In genomic region chr12:36313916-36314315, GRCm38 (mm10) we compare ENCODE assay signal across 8 mouse cellular contexts. TPM values are rescaled to one million over a fixed set of nuclear protein-coding genes. Genes with fewer than 3 reads are reported as not detected.
DNase-seq lines count a peak whose midpoint lies in the region; ATAC-seq and TF ChIP-seq lines count a peak whose summit lies in the region.

Gene Sostdc1 (plus strand): TSS chr12:36314139.

- TF ChIP-seq CTCF in gastrocnemius, adult 2 months (IDR thresholded peaks at IDR 0.05), result no peak
- TF ChIP-seq CTCF in cerebellum, adult 2 months (IDR thresholded peaks at IDR 0.05; ENCODE audit: borderline replicate concordance, insufficient read depth, low read depth, low read length), result no peak

- WGBS in midbrain, embryonic 10.5 days, result 3% methylated on average over 7 of the region's 7 CpGs
- 31% methylated on average over 7 of the region's 7 CpGs for WGBS in cerebellum, adult 2 months

- no peak for ATAC-seq in inflammation-experienced regulatory T-cells, adult 6 months
- ATAC-seq in CD4-positive, CD25-positive, alpha-beta regulatory T cell, adult 4 months, result no peak

- no peak for TF ChIP-seq POLR2A in cerebellum, adult 2 months (IDR thresholded peaks at IDR 0.05; ENCODE audit: borderline replicate concordance, insufficient read depth, low read length)

- DNase-seq in gastrocnemius, adult 2 months, result no peak
- no peak for DNase-seq in gastrocnemius, postnatal 25 days
- peak; percentile 19 for DNase-seq in embryo, embryonic 11.5 days (ENCODE audit: low read depth, low spot score)
- peak; percentile 45 for DNase-seq in midbrain, embryonic 10.5 days (ENCODE audit: low spot score)
- no peak for DNase-seq in cerebellum, adult 2 months
- DNase-seq in frontal cortex, adult 2 months (ENCODE audit: extremely low spot score in 1 of 2, low spot score in 1 of 2), result no peak

- no peaks in the 10 kb centered on the region for H3K36me3 ChIP-seq in midbrain, embryonic 10.5 days

- H3K4me3 ChIP-seq in gastrocnemius, adult 2 months, result peak within 1 kb of the TSS; percentile 44
- H3K4me3 ChIP-seq in midbrain, embryonic 10.5 days, result peak within 1 kb of the TSS; percentile 37
- H3K4me3 ChIP-seq in cerebellum, adult 2 months (replicated peaks; ENCODE audit: insufficient read depth, low read depth, low read length), result no peak within 1 kb of the TSS

- peaks cover 30% of the 10 kb centered on the region for H3K4me1 ChIP-seq in midbrain, embryonic 10.5 days
- H3K4me1 ChIP-seq in cerebellum, adult 2 months (ENCODE audit: control insufficient read depth, insufficient read depth, low read length), result no peaks in the 10 kb centered on the region

- H3K27me3 ChIP-seq in midbrain, embryonic 10.5 days (ENCODE audit: low read depth, poor library complexity, severe bottlenecking), result peaks cover 15% of the 10 kb centered on the region
- no peaks in the 10 kb centered on the region for H3K27me3 ChIP-seq in cerebellum, adult 2 months (ENCODE audit: control insufficient read depth, insufficient read depth, low read length)

- no peak within 1 kb of the TSS; the same call in 1 of the 2 replicates for H3K27ac ChIP-seq in gastrocnemius, adult 2 months
- H3K27ac ChIP-seq in midbrain, embryonic 10.5 days (replicated peaks), result no peak within 1 kb of the TSS
- H3K27ac ChIP-seq in cerebellum, adult 2 months (ENCODE audit: insufficient read depth, low read length), result no peak within 1 kb of the TSS

- intact Hi-C loops in gastrocnemius, adult 2 months (cut with DNase I), result no loop called here

- H3K9me3 ChIP-seq in midbrain, embryonic 10.5 days (replicated peaks), result no peaks in the 10 kb centered on the region

RNA-seq across cellular contexts. Expression of gene Sostdc1, which starts in this region (rescaled TPM):
- under 1 TPM; 0.13 to 0.20 TPM for total RNA-seq in gastrocnemius, adult 2 months (2021)
- under 1 TPM; 0.26 to 0.43 TPM for total RNA-seq in gastrocnemius, postnatal 25 days (2021)
- polyA plus RNA-seq in inflammation-experienced regulatory T-cells, adult 6 months (2017; shearing (Covaris generic)), result 10 to 100 TPM in 2 of 3 experiments, 1 to 10 TPM in 1; 6.9 to 75.9 (median 74.3) TPM
- polyA plus RNA-seq in midbrain, embryonic 10.5 days (2016; fragmentation: Nextera tagmentation; extraction: Ambion mirVana), result 11.6 and 14.3 TPM in 2 replicates
- polyA plus RNA-seq in cerebellum, adult 2 months (2012; rRNA removed), result 2.3 and 7.5 TPM in 2 replicates
- polyA plus RNA-seq in frontal cortex, adult 2 months (2012; rRNA removed), result 0.40 and 0.80 TPM in 2 replicates
- polyA plus RNA-seq in CD4-positive, CD25-positive, alpha-beta regulatory T cell, adult 4 months (2017; shearing (Covaris generic)), result 10 to 100 TPM in 1 of 2 experiments, 1 to 10 TPM in 1; 6.4 to 13.1 TPM

Comparison
In these comparisons a context has a peak if more than half of its experiments do, and no peak if none do; other contexts are left out.
1. DNase-seq: peak in embryo, embryonic 11.5 days (single experiment) and midbrain, embryonic 10.5 days (single experiment); none in gastrocnemius, adult 2 months (single experiment), gastrocnemius, postnatal 25 days (single experiment), cerebellum, adult 2 months (0 of 2) and frontal cortex, adult 2 months (0 of 2).